Mouse (Mus musculus) liver, postnatal 0 days (tissue): ENCODE results near the gene Lrrtm3. TPM values are rescaled to one million over a fixed set of nuclear protein-coding genes. Genes with fewer than 3 reads are reported as not detected.

ENCODE experiments used
- ATAC-seq: fragments of 200-750 bp; cut with Nextera tagmentation; 2 replicates; pipeline ENCODE4 v1.8.0; 2017; ENCODE audit warnings: mild to moderate bottlenecking, moderate library complexity
- DNase-seq: peaks from one replicate; pipeline ENCODE4 v3.0.0-alpha.2; 2016
- H3K27ac ChIP-seq: fragments of 300-500 bp; sonication (generic); 2 replicates; pipeline ENCODE4 v1.5.1; 2014; ENCODE audit warnings: antibody characterized with exemption, moderate library complexity, mild to moderate bottlenecking, low read depth
- H3K27me3 ChIP-seq: fragments of 300-500 bp; sonication (generic); 2 replicates; pipeline ENCODE4 v1.6.1; 2014; ENCODE audit warnings: low read length, control low read depth, mixed read lengths; ENCODE audit not compliant: insufficient read depth
- H3K36me3 ChIP-seq: fragments of 300-500 bp; sonication (generic); replicated peaks from 2 replicates; pipeline ENCODE4 v1.6.1; 2014; ENCODE audit warnings: mild to moderate bottlenecking, control low read depth, low read length, moderate library complexity, mixed read lengths; ENCODE audit not compliant: insufficient read depth
- H3K4me1 ChIP-seq: fragments of 300-500 bp; sonication (generic); 2 replicates; pipeline ENCODE4 v1.6.1; 2014; ENCODE audit warnings: antibody characterized with exemption, mild to moderate bottlenecking, control low read depth; ENCODE audit not compliant: insufficient read depth
- H3K4me2 ChIP-seq: fragments of 300-500 bp; sonication (generic); 2 replicates; pipeline ENCODE4 v1.6.1; 2014; ENCODE audit warnings: low read depth, mild to moderate bottlenecking, low read length, moderate library complexity, mixed read lengths
- H3K4me3 ChIP-seq: fragments of 300-500 bp; sonication (generic); 2 replicates; pipeline ENCODE4 v1.5.1; 2014; ENCODE audit warnings: low read depth, low read length
- H3K9ac ChIP-seq: fragments of 300-500 bp; sonication (generic); replicated peaks from 2 replicates; pipeline ENCODE4 v1.6.1; 2014; ENCODE audit warnings: mild to moderate bottlenecking, moderate library complexity
- H3K9me3 ChIP-seq: fragments of 300-500 bp; sonication (generic); 2 replicates; pipeline ENCODE4 v1.6.1; 2016; ENCODE audit warnings: mild to moderate bottlenecking, control low read depth, low read length, mixed read lengths
- CTCF ChIP-seq: sonication (generic); IDR thresholded peaks from 2 replicates; pipeline ENCODE4 v1.5.1; 2016; ENCODE audit warnings: antibody characterized with exemption, low read depth
- EP300 ChIP-seq: IDR thresholded peaks from 2 replicates; pipeline ENCODE4 v1.6.1; 2016; ENCODE audit warnings: antibody characterized with exemption, low read depth, mild to moderate bottlenecking
- WGBS: fragments of 180-500 bp; shearing (Covaris S2); extraction: QIAGEN DNeasy Blood & Tissue Kit; methylation state at CpG from one replicate; pipeline ENCODE4 v1.1.7; 2014; ENCODE audit not compliant: insufficient replicate concordance; 5-methylcytosine and 5-hydroxymethylcytosine counted together
- polyA plus RNA-seq: library from polyadenylated mRNA; unstranded; fragments of >200 nt; fragmentation: Nextera tagmentation; extraction: Ambion mirVana; gene quantifications from 2 replicates; pipeline ENCODE4 v1.2.1, GENCODE M21; 2015

Lrrtm3 gene
- polyA plus RNA-seq, 1 experiment from 2014 or later: 0.05 TPM

DNA sequence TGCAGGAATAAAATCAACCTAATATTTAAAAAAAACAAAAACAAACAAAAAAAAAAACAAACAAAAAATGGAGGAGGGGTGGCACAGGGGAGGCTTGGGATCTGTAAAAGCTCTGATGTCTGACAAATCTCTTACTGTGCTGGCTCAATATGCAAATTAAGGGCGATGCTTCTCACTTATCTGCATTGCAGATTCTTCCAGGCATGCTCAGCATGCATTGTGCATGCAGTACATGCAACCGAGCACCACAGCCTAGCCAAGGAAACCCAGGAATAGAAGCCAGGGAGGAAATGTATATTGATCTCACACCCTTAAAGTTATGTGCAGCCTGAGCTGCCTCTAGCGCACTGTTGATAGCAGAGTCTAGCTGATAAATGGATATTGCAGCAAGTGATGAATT is 111.5 kb downstream of the Lrrtm3 start:
- Histone ChIP-seq H3K9me3 (no peaks in the 10 kb centered on the region), H3K9ac (no peak overlapping the region), H3K36me3 (no peaks in the 10 kb centered on the region), H3K4me1 (no peaks in the 10 kb centered on the region), H3K4me3 (no peak overlapping the region), H3K4me2 (no peak overlapping the region), H3K27ac (no peak overlapping the region), H3K27me3 (no peaks in the 10 kb centered on the region)
- no peak for ATAC-seq
- DNase-seq: no peak
- no peak for TF ChIP-seq CTCF
- TF ChIP-seq EP300: no peak
- 49% methylated on average over 3 of the region's 3 CpGs for WGBS

DNA sequence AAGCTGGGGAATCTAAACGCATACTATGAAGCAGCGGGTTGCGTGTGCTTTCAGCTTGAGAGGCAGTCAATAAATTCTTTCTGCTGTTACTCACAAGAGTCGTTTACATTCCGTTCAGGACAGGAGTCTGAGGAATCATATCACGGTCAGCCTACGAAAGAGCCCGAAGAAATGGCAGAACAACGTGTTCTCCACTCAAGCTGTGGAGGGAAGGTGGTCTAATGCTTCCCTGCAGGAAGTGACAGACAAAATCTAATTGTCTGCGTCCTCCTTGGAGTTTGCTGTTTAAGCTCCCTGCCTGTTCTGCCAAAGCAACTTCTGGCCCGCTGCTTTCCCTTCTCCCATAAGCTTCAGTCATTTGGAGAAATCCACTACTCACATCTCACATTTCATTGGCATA is 112.0 kb downstream of the Lrrtm3 start:
- TF ChIP-seq CTCF (no peak), EP300 (no peak)
- no peaks in the 10 kb centered on the region for H3K9me3 ChIP-seq
- no peaks in the 10 kb centered on the region for H3K4me1 ChIP-seq
- 52% methylated on average over 11 of the region's 11 CpGs for WGBS
- ATAC-seq: no peak
- H3K36me3 ChIP-seq: no peaks in the 10 kb centered on the region
- H3K27me3 ChIP-seq: no peaks in the 10 kb centered on the region
- no peak for DNase-seq
- no peak overlapping the region for H3K9ac ChIP-seq
- no peak overlapping the region for H3K4me2 ChIP-seq
- no peak overlapping the region for H3K27ac ChIP-seq
- H3K4me3 ChIP-seq: no peak overlapping the region

DNA sequence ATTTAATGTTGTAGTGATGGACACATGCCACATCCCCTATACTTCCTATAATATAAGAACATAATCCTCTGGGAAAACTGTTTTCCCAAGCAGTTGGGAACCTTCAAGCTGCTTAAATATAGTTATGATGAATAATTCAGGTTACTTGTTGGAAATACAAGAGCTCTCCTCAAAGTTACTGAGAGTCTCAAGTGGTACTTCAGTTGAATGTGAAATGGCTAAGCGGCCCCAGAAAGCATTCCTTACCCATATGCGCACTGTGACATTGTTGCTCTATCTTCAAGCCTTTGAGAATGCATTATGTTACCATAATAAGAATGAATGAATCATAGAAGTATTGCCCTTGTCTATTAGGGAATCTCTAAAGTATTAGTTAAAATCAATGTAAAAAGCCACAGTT is 117.8 kb downstream of the Lrrtm3 start:
- TF ChIP-seq EP300 (no peak), CTCF (no peak)
- H3K27ac ChIP-seq: no peak overlapping the region
- H3K9me3 ChIP-seq: no peaks in the 10 kb centered on the region
- DNase-seq (no peak), ATAC-seq (no peak)
- no peak overlapping the region for H3K4me3 ChIP-seq
- WGBS: 74% methylated on average over 2 of the region's 2 CpGs
- no peak overlapping the region for H3K4me2 ChIP-seq
- H3K27me3 ChIP-seq: no peaks in the 10 kb centered on the region
- no peaks in the 10 kb centered on the region for H3K36me3 ChIP-seq
- H3K4me1 ChIP-seq: no peaks in the 10 kb centered on the region
- H3K9ac ChIP-seq: no peak overlapping the region

GRCm38 (mm10) chr10:63954308-63954930 is 135.7 kb downstream of the Lrrtm3 start:
- TF ChIP-seq CTCF (no peak), EP300 (no peak)
- H3K27me3 ChIP-seq: no peaks in the 10 kb centered on the region
- H3K36me3 ChIP-seq: no peaks in the 10 kb centered on the region
- no peak overlapping the region for H3K4me2 ChIP-seq
- H3K4me3 ChIP-seq: no peak overlapping the region
- DNase-seq (no peak), ATAC-seq (no peak)
- H3K9me3 ChIP-seq: no peaks in the 10 kb centered on the region
- H3K27ac ChIP-seq: no peak overlapping the region
- H3K9ac ChIP-seq: no peak overlapping the region
- H3K4me1 ChIP-seq: no peaks in the 10 kb centered on the region
- 18% methylated on average over 6 of the region's 7 CpGs for WGBS

DNA sequence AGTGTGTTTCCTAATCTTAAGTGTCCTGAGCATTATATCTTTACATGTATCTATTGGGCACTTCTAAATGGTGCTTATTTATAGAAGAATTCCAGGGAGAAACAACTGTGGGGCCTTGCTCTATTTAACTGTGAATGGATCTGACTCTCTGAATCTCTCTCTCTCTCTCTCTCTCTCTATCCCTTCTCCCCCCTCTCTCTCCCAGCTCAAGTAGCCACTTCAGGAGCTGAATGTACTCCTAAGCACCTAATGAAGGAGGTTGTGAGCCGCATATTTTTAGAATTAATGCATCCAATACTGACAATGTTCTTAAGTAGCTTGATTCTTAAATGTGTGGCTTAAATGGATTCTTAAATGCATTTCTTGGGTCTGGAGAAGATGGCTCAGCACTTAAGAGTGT is 138.6 kb downstream of the Lrrtm3 start:
- 79% methylated on average over 1 of the region's 1 CpGs for WGBS
- H3K4me2 ChIP-seq: no peak overlapping the region
- no peaks in the 10 kb centered on the region for H3K36me3 ChIP-seq
- H3K27me3 ChIP-seq: no peaks in the 10 kb centered on the region
- no peak for ATAC-seq
- H3K27ac ChIP-seq: no peak overlapping the region
- TF ChIP-seq EP300 (no peak), CTCF (no peak)
- H3K4me1 ChIP-seq: no peaks in the 10 kb centered on the region
- no peak overlapping the region for H3K9ac ChIP-seq
- H3K4me3 ChIP-seq: no peak overlapping the region
- DNase-seq: no peak
- H3K9me3 ChIP-seq: no peaks in the 10 kb centered on the region

DNA sequence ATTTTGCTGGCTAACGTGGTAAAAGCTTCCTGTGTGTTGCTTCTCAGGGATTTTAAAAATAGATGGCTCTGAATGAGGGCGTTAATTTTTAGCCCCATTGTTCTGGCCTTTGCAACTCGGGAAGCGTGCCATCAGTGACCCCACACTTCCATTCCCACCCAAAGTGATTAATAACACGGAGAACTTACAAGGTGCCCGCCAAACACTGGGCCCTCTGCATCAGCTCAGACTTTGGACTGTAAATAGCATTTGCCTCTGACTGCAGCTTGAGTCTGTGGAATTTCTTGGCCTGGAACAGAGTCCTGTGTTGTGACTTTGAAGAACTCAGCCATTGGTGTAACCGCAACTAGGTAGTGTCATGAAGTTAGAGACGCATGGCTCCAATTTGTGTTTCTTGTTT is 139.2 kb downstream of the Lrrtm3 start:
- 55% methylated on average over 8 of the region's 8 CpGs for WGBS
- Histone ChIP-seq H3K36me3 (no peaks in the 10 kb centered on the region), H3K27ac (no peak overlapping the region), H3K9ac (no peak overlapping the region), H3K4me3 (no peak overlapping the region), H3K9me3 (no peaks in the 10 kb centered on the region), H3K27me3 (no peaks in the 10 kb centered on the region), H3K4me1 (no peaks in the 10 kb centered on the region), H3K4me2 (no peak overlapping the region)
- TF ChIP-seq CTCF (no peak), EP300 (no peak)
- no peak for DNase-seq
- ATAC-seq: no peak

DNA sequence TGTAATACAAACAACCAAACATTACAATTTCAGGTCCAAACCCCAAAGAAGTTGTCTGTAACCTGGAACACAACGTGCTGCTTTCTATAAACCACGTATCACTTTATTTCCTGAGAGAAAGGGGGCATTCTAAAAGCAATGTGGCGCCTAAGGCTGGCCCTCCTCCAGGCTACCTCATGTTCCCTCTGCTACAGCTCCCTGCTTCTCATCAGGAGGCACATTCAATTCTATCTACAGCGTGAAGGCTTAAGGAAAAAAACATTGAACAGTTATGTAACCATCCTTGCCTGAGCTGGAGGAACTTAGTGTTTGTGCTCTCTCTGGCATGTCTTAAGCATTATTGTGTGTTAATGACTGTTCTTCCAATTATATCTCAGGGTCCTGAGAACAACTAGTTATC is 142.8 kb downstream of the Lrrtm3 start:
- Histone ChIP-seq H3K27me3 (no peaks in the 10 kb centered on the region), H3K27ac (no peak overlapping the region), H3K4me3 (no peak overlapping the region), H3K9ac (no peak overlapping the region), H3K9me3 (no peaks in the 10 kb centered on the region), H3K4me2 (no peak overlapping the region), H3K36me3 (no peaks in the 10 kb centered on the region), H3K4me1 (no peaks in the 10 kb centered on the region)
- 65% methylated on average over 4 of the region's 4 CpGs for WGBS
- ATAC-seq: no peak
- DNase-seq: no peak
- TF ChIP-seq CTCF (no peak), EP300 (no peak)
